Mouse (Mus musculus): ENCODE results near the gene Elof1. TPM values are rescaled to one million over a fixed set of nuclear protein-coding genes. Genes with fewer than 3 reads are reported as not detected.

The Elof1 gene
- total RNA-seq, 2 experiments from 2014 or later, result 32.5 to 35.3 TPM

Small RNA genes lying within 50 kb of the gene (microRNA-seq; reads per million reads assigned to microRNA genes)
- 0 reads per million in 2 experiments for gene Mir7084

Other genes with a start within 250 kb of the Elof1 start
- gene Rab3d, start 199.0 kb downstream of the Elof1 start, total RNA-seq (2021), result 1 to 10 TPM; 2.3 to 4.1 TPM
- gene Ccdc159, start 189.7 kb downstream of the Elof1 start, total RNA-seq (2021), result under 1 TPM in 1 of 2 experiments, not detected in 1; 0.30 TPM
- gene Tmem205, start 189.6 kb downstream of the Elof1 start, total RNA-seq (2021), result 10 to 100 TPM in 1 of 2 experiments, 1 to 10 TPM in 1; 7.8 to 10.5 TPM
- under 1 TPM; 0.49 to 0.64 TPM for gene Plppr2, start 180.1 kb downstream of the Elof1 start, total RNA-seq (2021)
- gene Swsap1, start 161.4 kb downstream of the Elof1 start, total RNA-seq (2021), result 1 to 10 TPM; 1.4 to 2.2 TPM
- under 1 TPM; 0.23 to 0.59 TPM for gene Epor, start 153.7 kb downstream of the Elof1 start, total RNA-seq (2021)
- under 1 TPM; 0.28 to 0.42 TPM for gene Rgl3, start 127.7 kb downstream of the Elof1 start, total RNA-seq (2021)
- under 1 TPM in 1 of 2 experiments, not detected in 1; 0.25 TPM for gene Ccdc151, start 114.5 kb downstream of the Elof1 start, total RNA-seq (2021)
- gene Prkcsh, start 114.4 kb downstream of the Elof1 start, total RNA-seq (2021), result 10 to 100 TPM; 27.4 to 27.6 TPM
- gene Elavl3, start 65.1 kb downstream of the Elof1 start, total RNA-seq (2021), result under 1 TPM in 1 of 2 experiments, not detected in 1; 0.26 TPM
- not detected for gene Gm49318, start 45.9 kb downstream of the Elof1 start, total RNA-seq (2021)
- gene Zfp653, start 45.8 kb downstream of the Elof1 start, total RNA-seq (2021), result 1 to 10 TPM; 2.9 to 3.8 TPM
- 10 to 100 TPM; 82.2 to 86.9 TPM for gene Ecsit, start 31.7 kb downstream of the Elof1 start, total RNA-seq (2021)
- gene Cnn1, start 18.0 kb downstream of the Elof1 start, total RNA-seq (2021), result 1 to 10 TPM; 1.4 to 2.1 TPM
- gene Acp5, start 18.5 kb upstream of the Elof1 start, total RNA-seq (2021), result 1 to 10 TPM; 1.1 to 2.9 TPM
- 10 to 100 TPM; 29.4 to 31.2 TPM for gene Pigyl, start 39.7 kb upstream of the Elof1 start, total RNA-seq (2021)
- not detected for gene Zfp872, start 70.9 kb upstream of the Elof1 start, total RNA-seq (2021)
- gene Zfp809, start 108.5 kb upstream of the Elof1 start, total RNA-seq (2021), result 1 to 10 TPM; 5.9 to 6.7 TPM
- gene Zfp599, start 142.7 kb upstream of the Elof1 start, total RNA-seq (2021), result not detected
- gene Zfp810, start 190.5 kb upstream of the Elof1 start, total RNA-seq (2021), result under 1 TPM; 0.69 to 0.72 TPM